Comparison of ENCODE assay signal across 8 mouse cellular contexts in genomic region chr7:64871987-64872742, GRCm38 (mm10). TPM values are rescaled to one million over a fixed set of nuclear protein-coding genes. Genes with fewer than 3 reads are reported as not detected.
A peak's percentile ranks its signal among the peaks of the same experiment; 100 is the strongest.
DNase-seq lines count a peak whose midpoint lies in the region; ATAC-seq and TF ChIP-seq lines count a peak whose summit lies in the region.

No protein-coding gene starts in this region.

- peak overlapping the region; percentile 97 for H3K9ac ChIP-seq in heart, embryonic 15.5 days
- H3K9ac ChIP-seq in forebrain, embryonic 12.5 days = peak overlapping the region; percentile 90
- peak overlapping the region; percentile 95 for H3K9ac ChIP-seq in liver, embryonic 12.5 days

- no peaks in the 10 kb centered on the region for H3K9me3 ChIP-seq in heart, embryonic 15.5 days (replicated peaks)
- no peaks in the 10 kb centered on the region for H3K9me3 ChIP-seq in forebrain, embryonic 12.5 days
- no peaks in the 10 kb centered on the region for H3K9me3 ChIP-seq in liver, embryonic 12.5 days (replicated peaks)

- WGBS in heart, embryonic 15.5 days = 1% methylated on average over 33 of the region's 33 CpGs
- WGBS in forebrain, embryonic 12.5 days = 1% methylated on average over 33 of the region's 33 CpGs
- WGBS in liver, embryonic 12.5 days (ENCODE audit: insufficient replicate concordance) = 1% methylated on average over 33 of the region's 33 CpGs
- WGBS in small intestine, adult 2 months = 1% methylated on average over 33 of the region's 33 CpGs

- H3K4me1 ChIP-seq in heart, embryonic 15.5 days (replicated peaks) = peaks cover 15% of the 10 kb centered on the region
- H3K4me1 ChIP-seq in forebrain, embryonic 12.5 days = peaks cover 32% of the 10 kb centered on the region
- H3K4me1 ChIP-seq in liver, embryonic 12.5 days = peaks cover 25% of the 10 kb centered on the region
- peaks cover 6% of the 10 kb centered on the region; the same call in 1 of the 2 replicates for H3K4me1 ChIP-seq in small intestine, adult 2 months (ENCODE audit: control insufficient read depth, insufficient read depth, insufficient read length, low read length)

- no peak for TF ChIP-seq CTCF in small intestine, adult 2 months (IDR thresholded peaks at IDR 0.05; ENCODE audit: extremely low read depth, insufficient read length, insufficient replicate concordance, low read depth, low read length)

- ATAC-seq in heart, embryonic 15.5 days (replicated peaks; ENCODE audit: insufficient number of reproducible peaks, insufficient read depth, low FRiP score, low read depth) = peak; percentile 64
- ATAC-seq in forebrain, embryonic 12.5 days (ENCODE audit: low FRiP score) = peak; percentile 55; the same call in 1 of the 2 replicates
- peak; percentile 68 for ATAC-seq in liver, embryonic 12.5 days

- peak overlapping the region; percentile 98 for H3K4me3 ChIP-seq in heart, embryonic 15.5 days
- H3K4me3 ChIP-seq in forebrain, embryonic 12.5 days (replicated peaks) = peak overlapping the region; percentile 90
- H3K4me3 ChIP-seq in liver, embryonic 12.5 days = peak overlapping the region; percentile 92
- H3K4me3 ChIP-seq in small intestine, adult 2 months (ENCODE audit: low read depth, low read length) = peak overlapping the region; percentile 92

- no peaks in the 10 kb centered on the region for H3K36me3 ChIP-seq in heart, embryonic 15.5 days
- no peaks in the 10 kb centered on the region for H3K36me3 ChIP-seq in forebrain, embryonic 12.5 days (replicated peaks)
- peaks cover 5% of the 10 kb centered on the region; the same call in 1 of the 2 replicates for H3K36me3 ChIP-seq in liver, embryonic 12.5 days
- 0 out of 2 replicates have a peak, but pooled peaks cover 1% of the 10 kb centered on the region for H3K36me3 ChIP-seq in small intestine, adult 2 months (ENCODE audit: control insufficient read depth, insufficient read depth, low read length)

- no peaks in the 10 kb centered on the region for H3K27me3 ChIP-seq in heart, embryonic 15.5 days
- H3K27me3 ChIP-seq in forebrain, embryonic 12.5 days = no peaks in the 10 kb centered on the region
- H3K27me3 ChIP-seq in liver, embryonic 12.5 days (replicated peaks) = peaks cover 6% of the 10 kb centered on the region; the same call in 1 of the 2 replicates
- no peaks in the 10 kb centered on the region for H3K27me3 ChIP-seq in small intestine, adult 2 months (ENCODE audit: control insufficient read depth, insufficient read depth, low read length)

- no peak for TF ChIP-seq POLR2A in small intestine, adult 2 months (IDR thresholded peaks at IDR 0.05; ENCODE audit: low read depth, low read length)

- DNase-seq in heart, adult 9 months (ENCODE audit: low spot score in 2 of 2) = no peak
- peak; percentile 11 for DNase-seq in Muller cell, postnatal 12 days (ENCODE audit: inconsistent ontology term)
- no peak for DNase-seq in urinary bladder, postnatal 14 days (ENCODE audit: low spot score)
- no peak for DNase-seq in cerebellum, adult 11 months

- H3K27ac ChIP-seq in heart, embryonic 15.5 days = peak overlapping the region; percentile 96
- peak overlapping the region; percentile 95 for H3K27ac ChIP-seq in forebrain, embryonic 12.5 days
- H3K27ac ChIP-seq in liver, embryonic 12.5 days = peak overlapping the region; percentile 91
- H3K27ac ChIP-seq in small intestine, adult 2 months (ENCODE audit: insufficient read depth, low read depth, low read length) = peak overlapping the region; percentile 70

- peak overlapping the region; percentile 88 for H3K4me2 ChIP-seq in heart, embryonic 15.5 days
- H3K4me2 ChIP-seq in forebrain, embryonic 12.5 days = peak overlapping the region; percentile 78
- H3K4me2 ChIP-seq in liver, embryonic 12.5 days = peak overlapping the region; percentile 89

RNA-seq across cellular contexts. Expression of gene Nsmce3, which starts 0.6 kb away (rescaled TPM):
- polyA plus RNA-seq in heart, embryonic 15.5 days (2015; fragmentation: Nextera tagmentation; extraction: Ambion mirVana) = 7.4 and 8.3 TPM in 2 replicates
- polyA plus RNA-seq in forebrain, embryonic 12.5 days (2016; fragmentation: Nextera tagmentation; extraction: Ambion mirVana) = 10.4 and 10.7 TPM in 2 replicates
- polyA plus RNA-seq in liver, embryonic 12.5 days (2016; fragmentation: Nextera tagmentation; extraction: Ambion mirVana) = 7.9 and 8.2 TPM in 2 replicates
- polyA plus RNA-seq in small intestine, adult 2 months (2012; rRNA removed) = 2.8 and 3.3 TPM in 2 replicates
